Mouse (Mus musculus): Measurements from ENCODE around the gene Hrh1. TPM values are rescaled to one million over a fixed set of nuclear protein-coding genes. Genes with fewer than 3 reads are reported as not detected.
"Not testable (repeated sequence)": the region's sequence is repeated elsewhere in the genome, so short reads cannot be mapped to it uniquely, and the experiment has no call there.

The Hrh1 gene
- polyA plus RNA-seq, 1 experiment from 2014 or later = 0.16 TPM

GRCm38 (mm10) chr6:114479644-114480410 is 82.1 kb downstream of the Hrh1 start:
- DNase-seq (ENCODE audit: low spot score) = no peak
- 92% methylated on average over 16 of the region's 16 CpGs for WGBS

GRCm38 (mm10) chr6:114489371-114489770 is 91.6 kb downstream of the Hrh1 start:
- Histone ChIP-seq H3K4me3 (no peak overlapping the region), H3K36me3 (no peaks in the 10 kb centered on the region), H3K4me1 (replicated peaks) (no peaks in the 10 kb centered on the region), H3K27ac (no peak overlapping the region), H3K9me3 (no peaks in the 10 kb centered on the region), H3K27me3 (ENCODE audit: insufficient read depth, poor library complexity, severe bottlenecking) (peaks cover 3% of the 10 kb centered on the region; the same call in 1 of the 2 replicates)
- WGBS = 80% methylated on average over 3 of the region's 3 CpGs
- no peak for DNase-seq (ENCODE audit: low spot score)

More at GRCm38 (mm10) chr6:114479644-114480410, 82.1 kb downstream of the Hrh1 start:
- no peaks in the 10 kb centered on the region for H3K36me3 ChIP-seq
- H3K9me3 ChIP-seq = no peaks in the 10 kb centered on the region
- H3K4me1 ChIP-seq (replicated peaks) = peaks cover 4% of the 10 kb centered on the region; the same call in 1 of the 2 replicates
- H3K27me3 ChIP-seq (ENCODE audit: insufficient read depth, poor library complexity, severe bottlenecking) = no peaks in the 10 kb centered on the region
- H3K4me3 ChIP-seq = no peak overlapping the region
- no peak overlapping the region for H3K27ac ChIP-seq

- not testable (repeated sequence) for H3K27ac ChIP-seq; H3K4me1 ChIP-seq (replicated peaks); H3K36me3 ChIP-seq; H3K9me3 ChIP-seq; H3K27me3 ChIP-seq (ENCODE audit: insufficient read depth, poor library complexity, severe bottlenecking); H3K4me3 ChIP-seq
- 56% methylated on average over 10 of the region's 10 CpGs for WGBS
- peak; percentile 21 for DNase-seq (ENCODE audit: low spot score)
Observed at GRCm38 (mm10) chr6:114492588-114492987, 94.9 kb downstream of the Hrh1 start.

- H3K4me1 ChIP-seq (replicated peaks); H3K27me3 ChIP-seq (ENCODE audit: insufficient read depth, poor library complexity, severe bottlenecking); H3K27ac ChIP-seq; H3K9me3 ChIP-seq; H3K4me3 ChIP-seq; H3K36me3 ChIP-seq; DNase-seq (ENCODE audit: low spot score): not testable (repeated sequence)
- 20% methylated on average over 11 of the region's 12 CpGs for WGBS
Observed at GRCm38 (mm10) chr6:114494987-114495386, 97.3 kb downstream of the Hrh1 start.

- not testable (repeated sequence) for H3K4me1 ChIP-seq (replicated peaks); H3K27me3 ChIP-seq (ENCODE audit: insufficient read depth, poor library complexity, severe bottlenecking); H3K36me3 ChIP-seq; H3K9me3 ChIP-seq; H3K27ac ChIP-seq; H3K4me3 ChIP-seq
- 17% methylated on average over 17 of the region's 17 CpGs for WGBS
- DNase-seq (ENCODE audit: low spot score) = peak; percentile 5
Observed at GRCm38 (mm10) chr6:114514038-114514437, 116.3 kb downstream of the Hrh1 start.

- WGBS = 7% methylated on average over 3 of the region's 12 CpGs
- not testable (repeated sequence) for H3K4me3 ChIP-seq; H3K36me3 ChIP-seq; DNase-seq (ENCODE audit: low spot score); H3K27me3 ChIP-seq (ENCODE audit: insufficient read depth, poor library complexity, severe bottlenecking); H3K27ac ChIP-seq; H3K9me3 ChIP-seq; H3K4me1 ChIP-seq (replicated peaks)
Observed at GRCm38 (mm10) chr6:114528709-114529108, 131.0 kb downstream of the Hrh1 start.

Other genes starting within 250 kb of the Hrh1 start
- 3.7 and 15.2 TPM in 2 replicates for gene Slc6a1, start 115.3 kb upstream of the Hrh1 start, polyA plus RNA-seq (2016; fragmentation: Nextera tagmentation; extraction: Ambion mirVana)
- gene Atg7, start 245.2 kb downstream of the Hrh1 start, polyA plus RNA-seq (2016; fragmentation: Nextera tagmentation; extraction: Ambion mirVana) = 24.4 and 25.0 TPM in 2 replicates

All from hindbrain, embryonic 10.5 days (tissue).